Mouse (Mus musculus) liver, embryonic 16.5 days (tissue): ENCODE data around the gene Ubash3a. TPM values are rescaled to one million over a fixed set of nuclear protein-coding genes. Genes with fewer than 3 reads are reported as not detected.
"Not testable (repeated sequence)": the region's sequence is repeated elsewhere in the genome, so short reads cannot be mapped to it uniquely, and the experiment has no call there.

Experiments used
- ATAC-seq: fragments of 200-750 bp; cut with Nextera tagmentation; 2 replicates; pipeline ENCODE4 v1.8.0; 2017; ENCODE audit warnings: low read depth, mild to moderate bottlenecking, moderate number of reproducible peaks, moderate library complexity
- H3K27ac ChIP-seq: fragments of 300-500 bp; sonication (generic); 2 replicates; pipeline ENCODE4 v1.5.1; 2014; ENCODE audit warnings: mild to moderate bottlenecking, low read length
- H3K27me3 ChIP-seq: fragments of 300-500 bp; sonication (generic); 2 replicates; pipeline ENCODE4 v1.6.1; 2014; ENCODE audit warnings: low read depth, low read length, mixed read lengths; ENCODE audit not compliant: control insufficient read depth, insufficient read depth
- H3K36me3 ChIP-seq: fragments of 300-500 bp; sonication (generic); 2 replicates; pipeline ENCODE4 v1.6.1; 2014; ENCODE audit warnings: mild to moderate bottlenecking; ENCODE audit not compliant: control insufficient read depth, insufficient read depth
- H3K4me1 ChIP-seq: fragments of 300-500 bp; sonication (generic); 2 replicates; pipeline ENCODE4 v1.6.1; 2014; ENCODE audit warnings: low read depth, low read length, mixed read lengths; ENCODE audit not compliant: control insufficient read depth
- H3K4me2 ChIP-seq: fragments of 300-500 bp; sonication (generic); 2 replicates; pipeline ENCODE4 v1.6.1; 2014; ENCODE audit warnings: low read depth, low read length, mixed read lengths
- H3K4me3 ChIP-seq: fragments of 300-500 bp; sonication (generic); 2 replicates; pipeline ENCODE4 v1.5.1; 2014; ENCODE audit warnings: low read depth, mild to moderate bottlenecking, low read length
- H3K9ac ChIP-seq: fragments of 300-500 bp; sonication (generic); 2 replicates; pipeline ENCODE4 v1.6.1; 2014; ENCODE audit warnings: low read depth, low read length
- H3K9me3 ChIP-seq: fragments of 300-500 bp; sonication (generic); replicated peaks from 2 replicates; pipeline ENCODE4 v1.6.1; 2016; ENCODE audit warnings: low read length; ENCODE audit not compliant: control insufficient read depth
- WGBS: fragments of 180-500 bp; shearing (Covaris S2); extraction: QIAGEN DNeasy Blood & Tissue Kit; methylation state at CpG from one replicate; pipeline ENCODE4 v1.1.7; 2014; ENCODE audit not compliant: insufficient replicate concordance; 5-methylcytosine and 5-hydroxymethylcytosine counted together
- polyA plus RNA-seq: library from polyadenylated mRNA; unstranded; fragments of >200 nt; fragmentation: Nextera tagmentation; extraction: Ambion mirVana; gene quantifications from 2 replicates; pipeline ENCODE4 v1.2.1, GENCODE M21; 2015

The Ubash3a gene
- polyA plus RNA-seq, 1 experiment from 2014 or later, result 6.3 TPM

GRCm38 (mm10) chr17:31268016-31268415 is 60.3 kb downstream of the Ubash3a start:
- Histone ChIP-seq H3K4me3 (no peak overlapping the region), H3K9ac (no peak overlapping the region), H3K4me2 (no peak overlapping the region), H3K27me3 (no peaks in the 10 kb centered on the region), H3K36me3 (no peaks in the 10 kb centered on the region), H3K9me3 (no peaks in the 10 kb centered on the region), H3K27ac (no peak overlapping the region), H3K4me1 (no peaks in the 10 kb centered on the region)
- ATAC-seq, result no peak
- 78% methylated on average over 1 of the region's 1 CpGs for WGBS

DNA sequence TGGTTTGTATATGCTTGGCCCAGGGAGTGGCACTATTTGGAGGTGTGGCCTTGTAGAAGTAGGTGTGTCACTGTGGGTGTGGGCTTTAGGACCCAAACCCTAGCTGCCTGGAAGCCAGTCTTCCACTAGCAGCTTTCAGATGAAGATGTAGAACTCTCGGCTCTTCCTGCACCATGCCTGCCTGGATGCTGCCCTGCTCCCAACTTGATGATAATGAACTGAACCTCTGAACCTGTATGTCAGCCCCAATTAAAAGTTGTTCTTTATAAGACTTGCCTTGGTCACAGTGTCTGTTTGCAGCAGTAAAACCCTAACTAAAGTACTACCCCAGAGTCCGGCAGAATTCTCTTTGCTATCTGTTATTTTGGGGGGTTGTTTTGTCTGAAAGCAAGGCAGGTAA is 62.1 kb downstream of the Ubash3a start:
- Histone ChIP-seq H3K4me3 (no peak overlapping the region), H3K4me2 (no peak overlapping the region), H3K36me3 (no peaks in the 10 kb centered on the region), H3K9me3 (no peaks in the 10 kb centered on the region), H3K9ac (no peak overlapping the region), H3K27me3 (no peaks in the 10 kb centered on the region), H3K27ac (no peak overlapping the region), H3K4me1 (no peaks in the 10 kb centered on the region)
- no peak for ATAC-seq
- WGBS, result 66% methylated on average over 2 of the region's 2 CpGs

DNA sequence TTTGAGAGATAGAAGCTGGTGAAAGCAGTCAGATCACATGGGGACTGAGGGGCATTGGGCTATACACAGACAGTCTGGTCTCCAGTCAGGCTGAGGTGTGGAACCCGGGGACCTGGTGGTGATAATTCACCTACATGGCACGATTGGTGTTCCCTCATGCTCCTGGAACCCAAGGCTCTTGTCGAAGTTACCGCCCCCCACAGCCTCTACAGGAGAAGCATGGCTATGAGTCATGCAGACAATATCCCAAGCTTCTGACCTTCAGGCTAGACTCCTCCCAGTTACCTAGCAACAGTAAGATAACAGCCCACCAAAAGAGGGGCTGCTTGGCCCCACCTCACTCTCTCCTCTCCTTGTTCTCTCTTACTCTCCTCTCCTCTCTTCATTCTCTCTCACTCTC is 62.6 kb downstream of the Ubash3a start:
- no peaks in the 10 kb centered on the region for H3K27me3 ChIP-seq
- H3K4me1 ChIP-seq, result no peaks in the 10 kb centered on the region
- no peak overlapping the region for H3K4me3 ChIP-seq
- no peak overlapping the region for H3K9ac ChIP-seq
- H3K9me3 ChIP-seq, result no peaks in the 10 kb centered on the region
- H3K27ac ChIP-seq, result no peak overlapping the region
- no peak for ATAC-seq
- WGBS, result 53% methylated on average over 4 of the region's 4 CpGs
- no peaks in the 10 kb centered on the region for H3K36me3 ChIP-seq
- H3K4me2 ChIP-seq, result no peak overlapping the region

GRCm38 (mm10) chr17:31270736-31271135 is 63.1 kb downstream of the Ubash3a start:
- ATAC-seq, result not testable (repeated sequence)

DNA sequence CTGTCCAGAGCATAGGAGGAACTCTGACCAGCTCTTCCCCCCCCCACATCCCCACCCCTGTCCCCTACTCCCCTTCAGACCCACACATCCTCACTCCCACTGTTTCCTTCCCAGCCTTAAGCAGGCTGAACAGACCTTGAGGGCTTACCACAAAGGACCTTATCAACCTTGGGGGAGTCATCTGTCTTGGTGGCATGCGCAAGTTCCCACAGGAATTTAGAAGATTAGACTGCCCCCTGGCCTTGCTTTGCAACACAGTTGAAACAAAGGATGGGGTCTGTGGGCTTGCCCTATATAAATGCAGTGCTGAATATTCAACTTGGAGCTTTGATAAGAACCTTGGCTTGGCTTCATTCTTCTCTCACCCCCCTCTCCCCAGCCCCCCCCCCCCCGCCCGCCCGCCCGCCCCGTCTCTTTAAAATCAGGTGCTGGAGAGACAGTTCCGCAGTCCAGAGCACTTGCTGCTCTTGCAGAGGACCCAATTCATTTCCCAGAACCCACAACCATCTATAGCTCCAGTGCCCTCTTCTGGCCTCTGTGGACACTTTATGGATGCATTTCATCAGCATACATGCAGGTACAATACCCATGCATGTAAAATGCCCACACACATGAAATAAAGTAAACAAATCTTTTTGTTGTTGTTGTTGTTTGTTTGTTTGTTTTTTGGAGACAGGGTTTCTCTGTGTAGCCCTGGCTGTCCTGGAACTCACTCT is 63.6 kb downstream of the Ubash3a start:
- 13% methylated on average over 7 of the region's 7 CpGs for whole genome bisulfite sequencing
- H3K36me3 ChIP-seq, result no peaks in the 10 kb centered on the region

More at GRCm38 (mm10) chr17:31270736-31271135, 63.1 kb downstream of the Ubash3a start:
- WGBS, result 52% methylated on average over 8 of the region's 8 CpGs
- not testable (repeated sequence) for H3K4me1 ChIP-seq, H3K9me3 ChIP-seq, H3K9ac ChIP-seq, H3K36me3 ChIP-seq, H3K27ac ChIP-seq, H3K27me3 ChIP-seq, H3K4me3 ChIP-seq, H3K4me2 ChIP-seq

GRCm38 (mm10) chr17:31272416-31273165 is 64.9 kb downstream of the Ubash3a start:
- no peaks in the 10 kb centered on the region for H3K36me3 ChIP-seq
- H3K4me3 ChIP-seq, result no peak overlapping the region
- ATAC-seq, result no peak
- H3K4me2 ChIP-seq, result no peak overlapping the region
- H3K4me1 ChIP-seq, result no peaks in the 10 kb centered on the region; the same call in 1 of the 2 replicates
- WGBS, result 63% methylated on average over 9 of the region's 9 CpGs
- no peak overlapping the region for H3K27ac ChIP-seq
- no peak overlapping the region for H3K9ac ChIP-seq
- H3K9me3 ChIP-seq, result no peaks in the 10 kb centered on the region
- H3K27me3 ChIP-seq, result no peaks in the 10 kb centered on the region

More for the DNA sequence above, 63.6 kb downstream of the Ubash3a start:
- Histone ChIP-seq H3K27me3 (no peaks in the 10 kb centered on the region), H3K9ac (no peak overlapping the region), H3K27ac (no peak overlapping the region), H3K4me1 (no peaks in the 10 kb centered on the region), H3K9me3 (no peaks in the 10 kb centered on the region), H3K4me3 (no peak overlapping the region), H3K4me2 (no peak overlapping the region)
- no peak for ATAC-seq

- Histone ChIP-seq H3K27me3 (no peaks in the 10 kb centered on the region), H3K4me1 (no peaks in the 10 kb centered on the region; the same call in 1 of the 2 replicates), H3K9ac (no peak overlapping the region), H3K4me3 (no peak overlapping the region), H3K4me2 (no peak overlapping the region), H3K9me3 (no peaks in the 10 kb centered on the region), H3K27ac (no peak overlapping the region), H3K36me3 (no peaks in the 10 kb centered on the region)
- WGBS, result 78% methylated on average over 8 of the region's 8 CpGs
- ATAC-seq, result no peak
Observed at GRCm38 (mm10) chr17:31273631-31274030, 66.0 kb downstream of the Ubash3a start.

- Histone ChIP-seq H3K36me3 (no peaks in the 10 kb centered on the region), H3K27ac (no peak overlapping the region), H3K9me3 (no peaks in the 10 kb centered on the region), H3K4me2 (no peak overlapping the region), H3K27me3 (no peaks in the 10 kb centered on the region), H3K4me1 (no peaks in the 10 kb centered on the region; the same call in 1 of the 2 replicates), H3K9ac (no peak overlapping the region), H3K4me3 (no peak overlapping the region)
- no peak for ATAC-seq
- WGBS, result 33% methylated on average over 6 of the region's 6 CpGs
Observed at GRCm38 (mm10) chr17:31275181-31275580, 67.5 kb downstream of the Ubash3a start.
